Mouse (Mus musculus): Measurements from ENCODE around the gene Wfdc1.

Wfdc1 gene

GRCm38 (mm10) chr8:119679184-119679583, 13.0 kb downstream of the Wfdc1 start:
- DNase-seq (ENCODE audit: low read depth, low spot score) = no peak

GRCm38 (mm10) chr8:119690602-119691001, 24.4 kb downstream of the Wfdc1 start:
- no peak for DNase-seq (ENCODE audit: low read depth, low spot score)

GRCm38 (mm10) chr8:119691989-119692388, 25.8 kb downstream of the Wfdc1 start:
- DNase-seq (ENCODE audit: low read depth, low spot score) = no peak

GRCm38 (mm10) chr8:119694696-119695095, 28.5 kb downstream of the Wfdc1 start:
- no peak for DNase-seq (ENCODE audit: low read depth, low spot score)

GRCm38 (mm10) chr8:119697163-119697562, 31.0 kb downstream of the Wfdc1 start:
- DNase-seq (ENCODE audit: low read depth, low spot score) = no peak

- DNase-seq (ENCODE audit: low read depth, low spot score) = no peak
Observed at GRCm38 (mm10) chr8:119698960-119699359, 32.8 kb downstream of the Wfdc1 start.

- no peak for DNase-seq (ENCODE audit: low read depth, low spot score)
Observed at GRCm38 (mm10) chr8:119699549-119700134, 33.5 kb downstream of the Wfdc1 start, which contains the start of gene Atp2c2. Gene Atp2c2 (plus strand): TSS chr8:119700009.

- no peak for DNase-seq (ENCODE audit: low read depth, low spot score)
Observed at GRCm38 (mm10) chr8:119702965-119703364, 36.8 kb downstream of the Wfdc1 start.

GRCm38 (mm10) chr8:119707146-119707545, 41.0 kb downstream of the Wfdc1 start:
- DNase-seq (ENCODE audit: low read depth, low spot score) = no peak

- DNase-seq (ENCODE audit: low read depth, low spot score) = no peak
Observed at GRCm38 (mm10) chr8:119708471-119708870, 42.3 kb downstream of the Wfdc1 start.

GRCm38 (mm10) chr8:119708878-119709702, 42.9 kb downstream of the Wfdc1 start:
- DNase-seq (ENCODE audit: low read depth, low spot score) = no peak

- no peak for DNase-seq (ENCODE audit: low read depth, low spot score)
Observed at GRCm38 (mm10) chr8:119709703-119710093, 43.5 kb downstream of the Wfdc1 start.

- no peak for DNase-seq (ENCODE audit: low read depth, low spot score)
Observed at GRCm38 (mm10) chr8:119712226-119712625, 46.1 kb downstream of the Wfdc1 start.

GRCm38 (mm10) chr8:119713421-119713820, 47.3 kb downstream of the Wfdc1 start:
- DNase-seq (ENCODE audit: low read depth, low spot score) = no peak

GRCm38 (mm10) chr8:119715221-119715620, 49.1 kb downstream of the Wfdc1 start:
- DNase-seq (ENCODE audit: low read depth, low spot score) = no peak

GRCm38 (mm10) chr8:119716730-119717299, 50.6 kb downstream of the Wfdc1 start:
- DNase-seq (ENCODE audit: low read depth, low spot score) = no peak

- DNase-seq (ENCODE audit: low read depth, low spot score) = no peak
Observed at GRCm38 (mm10) chr8:119717765-119718164, 51.6 kb downstream of the Wfdc1 start.

- no peak for DNase-seq (ENCODE audit: low read depth, low spot score)
Observed at GRCm38 (mm10) chr8:119719011-119719501, 52.9 kb downstream of the Wfdc1 start.

- no peak for DNase-seq (ENCODE audit: low read depth, low spot score)
Observed at GRCm38 (mm10) chr8:119722348-119722747, 56.2 kb downstream of the Wfdc1 start.

- no peak for DNase-seq (ENCODE audit: low read depth, low spot score)
Observed at GRCm38 (mm10) chr8:119723676-119724075, 57.5 kb downstream of the Wfdc1 start.

GRCm38 (mm10) chr8:119724596-119724995, 58.4 kb downstream of the Wfdc1 start:
- no peak for DNase-seq (ENCODE audit: low read depth, low spot score)

- DNase-seq (ENCODE audit: low read depth, low spot score) = no peak
Observed at GRCm38 (mm10) chr8:119727093-119727492, 60.9 kb downstream of the Wfdc1 start.

All from brain, embryonic 18.5 days (tissue).